Mouse (Mus musculus) limb, embryonic 14.5 days (tissue): ENCODE data around the gene Gm20388. TPM values are rescaled to one million over a fixed set of nuclear protein-coding genes. Genes with fewer than 3 reads are reported as not detected.

ENCODE experiments used
- ATAC-seq: fragments of 200-750 bp; cut with Nextera tagmentation; 2 replicates; pipeline ENCODE4 v1.8.0; 2017; ENCODE audit warnings: low read depth, moderate number of reproducible peaks, moderate TSS enrichment; ENCODE audit not compliant: low FRiP score
- DNase-seq: peaks from one replicate; pipeline ENCODE4 v3.0.0-alpha.2; 2015; ENCODE audit warnings: low spot score
- H3K27ac ChIP-seq: fragments of 300-500 bp; sonication (generic); replicated peaks from 2 replicates; pipeline ENCODE4 v1.5.1; 2014; ENCODE audit warnings: low read depth, mild to moderate bottlenecking, low read length, moderate library complexity, mixed read lengths
- H3K27me3 ChIP-seq: fragments of 300-500 bp; sonication (generic); 2 replicates; pipeline ENCODE4 v1.6.1; 2014; ENCODE audit warnings: low read length, mixed read lengths; ENCODE audit not compliant: control insufficient read depth, insufficient read depth
- H3K36me3 ChIP-seq: fragments of 300-500 bp; sonication (generic); 2 replicates; pipeline ENCODE4 v1.6.1; 2014; ENCODE audit warnings: mild to moderate bottlenecking, low read length, moderate library complexity, mixed read lengths; ENCODE audit not compliant: control insufficient read depth, insufficient read depth
- H3K4me1 ChIP-seq: fragments of 300-500 bp; sonication (generic); 2 replicates; pipeline ENCODE4 v1.6.1; 2014; ENCODE audit warnings: antibody characterized with exemption, low read length, mixed read lengths; ENCODE audit not compliant: control insufficient read depth, insufficient read depth
- H3K4me2 ChIP-seq: fragments of 300-500 bp; sonication (generic); replicated peaks from 2 replicates; pipeline ENCODE4 v1.6.1; 2014; ENCODE audit warnings: low read depth, mild to moderate bottlenecking, low read length, moderate library complexity; ENCODE audit not compliant: severe bottlenecking
- H3K4me3 ChIP-seq: fragments of 300-500 bp; sonication (generic); replicated peaks from 2 replicates; pipeline ENCODE4 v1.5.1; 2014; ENCODE audit warnings: low read length
- H3K9ac ChIP-seq: fragments of 300-500 bp; sonication (generic); 2 replicates; pipeline ENCODE4 v1.6.1; 2014; ENCODE audit warnings: mild to moderate bottlenecking, low read depth, low read length, moderate library complexity; ENCODE audit not compliant: severe bottlenecking
- H3K9me3 ChIP-seq: fragments of 300-500 bp; sonication (generic); 2 replicates; pipeline ENCODE4 v1.6.1; 2016; ENCODE audit warnings: low read length; ENCODE audit not compliant: control insufficient read depth
- POLR2A ChIP-seq: fragments of 200-500 bp; IDR thresholded peaks from 2 replicates; pipeline ENCODE4 v1.8.0; 2012; ENCODE audit warnings: inconsistent platforms, mild to moderate bottlenecking, moderate library complexity, borderline replicate concordance; ENCODE audit not compliant: insufficient read depth, insufficient read length; ENCODE audit errors: extremely low read depth
- WGBS: fragments of 180-500 bp; shearing (Covaris S2); extraction: QIAGEN DNeasy Blood & Tissue Kit; methylation state at CpG from one replicate; pipeline ENCODE4 v1.1.7; 2014; 5-methylcytosine and 5-hydroxymethylcytosine counted together
- polyA plus RNA-seq, 2 experiments: library from polyadenylated mRNA; depleted of rRNA in 1 of 2; stranded (reverse) in 1 of 2; unstranded in 1 of 2; fragments of >200 nt; fragmentation: Nextera tagmentation in 1 of 2; extraction: Ambion mirVana in 1 of 2; gene quantifications; 2 replicates each; pipeline versions ENCODE4 v1.2.1 to v1.2.3; 2012 to 2014

Gene Gm20388
- polyA plus RNA-seq, 2 experiments: 1.9 to 49.9 TPM

DNA sequence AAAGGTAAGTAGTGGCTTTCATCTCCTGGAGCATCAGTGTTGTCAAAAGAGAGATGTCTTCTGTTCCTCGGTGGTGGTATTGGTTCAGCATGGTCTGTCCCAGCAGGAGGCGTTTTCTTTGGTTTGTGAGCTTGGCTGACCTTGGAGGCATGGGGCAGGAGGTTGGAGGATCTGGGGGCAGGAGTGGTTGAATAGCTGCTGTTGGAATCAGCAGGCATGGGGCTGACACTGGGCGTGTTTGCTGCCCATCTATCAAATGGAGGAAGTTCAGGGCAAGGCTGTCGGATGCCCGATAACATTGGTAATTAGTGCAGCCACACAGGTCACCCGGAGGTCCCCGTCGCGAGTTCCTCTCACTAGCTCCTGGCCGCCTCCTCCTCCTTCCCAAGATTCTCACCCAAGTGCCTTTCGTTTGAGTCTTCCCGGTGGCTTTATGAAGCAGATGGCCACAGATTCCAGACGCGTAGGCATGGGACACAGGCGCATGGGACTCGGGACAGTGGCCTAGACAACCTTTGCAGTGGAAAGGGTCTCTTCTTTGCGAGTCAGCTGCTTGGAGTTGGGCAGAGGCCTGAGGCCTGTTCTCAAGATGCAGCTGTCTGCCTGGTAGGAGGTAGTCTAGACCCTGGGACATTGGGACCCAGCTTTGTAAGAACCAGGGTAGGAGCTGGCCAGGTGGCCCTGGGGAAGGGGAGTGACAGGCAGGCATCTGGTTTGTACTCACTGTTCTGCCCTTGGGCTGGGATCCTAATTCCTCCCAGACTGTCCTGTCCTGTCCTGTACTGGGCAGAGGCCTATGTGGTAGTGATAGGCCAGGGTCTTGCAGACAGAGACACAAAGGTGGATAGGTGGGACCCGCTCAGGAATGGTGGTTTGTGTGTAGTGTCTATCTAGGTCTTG is 320.3 kb downstream of the Gm20388 start:
- Histone ChIP-seq H3K9me3 (no peaks in the 10 kb centered on the region), H3K4me1 (peaks cover 79% of the 10 kb centered on the region), H3K27ac (no peak overlapping the region), H3K36me3 (peaks cover 11% of the 10 kb centered on the region; the same call in 1 of the 2 replicates), H3K27me3 (no peaks in the 10 kb centered on the region), H3K4me3 (peak overlapping the region; percentile 66), H3K4me2 (peak overlapping the region; percentile 98), H3K9ac (peak overlapping the region; percentile 67)
- ATAC-seq (no peak), DNase-seq (no peak)
- no peak for TF ChIP-seq POLR2A
- 18% methylated on average over 18 of the region's 18 CpGs for WGBS

DNA sequence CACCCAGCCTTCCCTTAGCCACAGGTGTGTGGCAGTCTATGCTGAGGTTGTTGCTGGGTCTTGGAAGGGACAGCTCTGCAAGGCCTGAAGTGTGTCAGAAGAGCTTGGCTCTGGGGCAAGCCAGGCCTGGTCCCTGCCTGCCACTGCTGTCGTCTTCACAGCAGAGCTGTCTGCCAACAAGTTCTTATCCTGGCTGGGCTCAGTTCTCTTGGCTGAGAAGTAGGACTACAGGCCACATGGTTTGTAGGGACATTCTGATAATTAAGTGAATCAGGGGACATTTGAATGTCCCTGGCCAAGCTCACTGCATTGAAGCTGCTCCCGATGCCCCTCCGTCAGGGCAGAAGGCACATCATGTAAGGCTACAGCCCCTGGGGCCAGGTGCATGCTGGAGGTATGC is 321.2 kb downstream of the Gm20388 start:
- Histone ChIP-seq H3K27me3 (no peaks in the 10 kb centered on the region), H3K9ac (peak overlapping the region; percentile 34; the same call in 1 of the 2 replicates), H3K9me3 (no peaks in the 10 kb centered on the region), H3K4me2 (peak overlapping the region; percentile 98), H3K4me3 (peak overlapping the region; percentile 66), H3K36me3 (peaks cover 15% of the 10 kb centered on the region; the same call in 1 of the 2 replicates), H3K27ac (no peak overlapping the region), H3K4me1 (peaks cover 73% of the 10 kb centered on the region)
- WGBS: 61% methylated on average over 3 of the region's 3 CpGs
- ATAC-seq: no peak
- no peak for DNase-seq
- no peak for TF ChIP-seq POLR2A

DNA sequence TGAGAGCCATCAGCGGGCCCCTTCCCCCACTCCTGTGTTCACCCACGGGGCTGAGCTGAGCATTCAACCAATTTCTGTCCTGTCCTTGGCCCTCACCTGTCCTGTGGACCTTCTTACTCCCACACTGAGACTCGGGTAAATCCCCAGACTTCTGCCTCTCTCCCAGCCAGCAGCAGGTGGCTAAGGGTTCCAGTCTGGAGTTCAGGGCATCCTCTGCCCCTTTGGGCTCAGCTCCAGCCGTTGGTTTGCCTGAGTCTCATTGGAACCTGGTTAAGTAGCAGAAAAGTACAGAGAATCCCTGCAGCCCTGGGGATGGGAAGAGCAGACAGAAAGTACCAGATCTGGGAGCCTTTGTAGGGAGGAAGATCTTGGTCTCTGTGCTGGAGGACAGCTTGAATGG is 321.8 kb downstream of the Gm20388 start:
- Histone ChIP-seq H3K4me2 (peak overlapping the region; percentile 98), H3K27me3 (no peaks in the 10 kb centered on the region), H3K4me3 (peak overlapping the region; percentile 66), H3K4me1 (peaks cover 68% of the 10 kb centered on the region), H3K27ac (no peak overlapping the region), H3K9ac (peak overlapping the region; percentile 34), H3K9me3 (no peaks in the 10 kb centered on the region), H3K36me3 (peaks cover 15% of the 10 kb centered on the region; the same call in 1 of the 2 replicates)
- DNase-seq (no peak), ATAC-seq (no peak)
- WGBS: 28% methylated on average over 4 of the region's 4 CpGs
- TF ChIP-seq POLR2A: no peak

DNA sequence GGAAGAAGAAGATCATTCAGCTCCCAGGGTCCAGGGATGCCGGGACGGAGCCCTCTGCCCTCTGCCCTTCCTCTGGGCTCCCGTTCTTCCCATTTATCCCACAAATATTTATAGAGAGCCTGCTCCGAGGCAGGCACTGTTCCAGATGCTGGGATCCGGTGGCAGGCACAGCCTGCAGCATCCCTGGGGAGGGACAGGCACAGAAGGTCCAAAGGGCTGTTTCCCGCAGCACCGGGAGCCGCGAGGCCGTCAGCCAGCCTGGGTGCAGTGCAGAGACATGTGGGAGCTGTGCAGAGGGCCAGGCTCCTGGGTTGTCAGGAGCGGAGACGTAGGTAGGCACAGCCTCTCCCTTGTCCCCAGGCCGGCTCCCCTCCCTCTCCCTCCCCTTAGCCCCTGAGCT is 322.3 kb downstream of the Gm20388 start:
- H3K4me3 ChIP-seq: peak overlapping the region; percentile 66
- 13% methylated on average over 13 of the region's 13 CpGs for WGBS
- H3K4me2 ChIP-seq: peak overlapping the region; percentile 98
- DNase-seq (no peak), ATAC-seq (no peak)
- H3K9ac ChIP-seq: peak overlapping the region; percentile 48
- peaks cover 63% of the 10 kb centered on the region for H3K4me1 ChIP-seq
- H3K36me3 ChIP-seq: peaks cover 15% of the 10 kb centered on the region; the same call in 1 of the 2 replicates
- H3K27me3 ChIP-seq: no peaks in the 10 kb centered on the region
- no peak for TF ChIP-seq POLR2A
- H3K9me3 ChIP-seq: no peaks in the 10 kb centered on the region
- no peak overlapping the region for H3K27ac ChIP-seq

DNA sequence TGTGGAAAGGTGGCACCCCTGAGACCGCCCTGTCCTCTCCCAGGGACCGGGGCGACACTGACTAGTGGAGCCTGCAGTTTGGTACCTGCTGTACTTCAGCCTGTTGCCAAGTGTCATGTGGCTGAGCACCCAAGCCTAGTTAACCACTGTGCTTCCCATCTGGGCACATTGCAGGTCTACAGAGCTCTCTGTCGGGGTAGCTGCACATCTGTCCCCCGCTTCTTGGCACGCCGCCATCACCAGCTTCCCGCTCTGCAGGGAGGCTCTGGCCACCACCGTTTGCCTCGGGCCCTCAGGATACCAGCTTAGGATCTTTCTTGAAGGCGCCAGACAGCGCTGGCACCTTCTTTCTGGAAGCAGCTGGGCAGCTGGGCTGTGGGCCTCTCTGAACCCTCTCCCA is 323.8 kb downstream of the Gm20388 start:
- ATAC-seq (no peak), DNase-seq (no peak)
- WGBS: 44% methylated on average over 12 of the region's 12 CpGs
- TF ChIP-seq POLR2A: no peak
- peak overlapping the region; percentile 31 for H3K4me2 ChIP-seq
- no peak overlapping the region; the same call in 1 of the 2 replicates for H3K9ac ChIP-seq
- H3K4me3 ChIP-seq: no peak overlapping the region
- H3K27ac ChIP-seq: no peak overlapping the region
- no peaks in the 10 kb centered on the region for H3K27me3 ChIP-seq
- H3K36me3 ChIP-seq: peaks cover 23% of the 10 kb centered on the region
- H3K9me3 ChIP-seq: no peaks in the 10 kb centered on the region
- peaks cover 58% of the 10 kb centered on the region for H3K4me1 ChIP-seq
